Mouse (Mus musculus) G1E (cell line): Measurements from ENCODE around the gene Ing5. TPM values are rescaled to one million over a fixed set of nuclear protein-coding genes. Genes with fewer than 3 reads are reported as not detected.
"Not testable (repeated sequence)": the region's sequence is repeated elsewhere in the genome, so short reads cannot be mapped to it uniquely, and the experiment has no call there.

ENCODE experiments used
- ATAC-seq: 2 replicates; pipeline ENCODE4 v1.8.0; 2016; ENCODE audit warnings: mild to moderate bottlenecking; ENCODE audit not compliant: insufficient number of reproducible peaks, poor library complexity, low FRiP score, severe bottlenecking; ENCODE audit errors: extremely low read depth
- DNase-seq: peaks from one replicate; pipeline ENCODE4 v3.0.0; 2012; ENCODE audit warnings: low spot score
- H3K27me3 ChIP-seq: 2 replicates; pipeline ENCODE4 v1.6.1; 2012; ENCODE audit warnings: mild to moderate bottlenecking, low read length, inconsistent platforms; ENCODE audit not compliant: insufficient read depth
- H3K36me3 ChIP-seq: replicated peaks from 2 replicates; pipeline ENCODE3; 2012; ENCODE audit warnings: mild to moderate bottlenecking, inconsistent platforms
- H3K4me1 ChIP-seq: 2 replicates; pipeline ENCODE4 v1.6.1; 2012; ENCODE audit warnings: low read depth, low read length, inconsistent platforms, mixed read lengths; ENCODE audit not compliant: insufficient read depth
- H3K4me3 ChIP-seq: 2 replicates; pipeline ENCODE4 v1.5.1; 2012; ENCODE audit warnings: low read depth, mild to moderate bottlenecking, inconsistent platforms, low read length, moderate library complexity, mixed read lengths
- H3K9me3 ChIP-seq: replicated peaks from 2 replicates; pipeline ENCODE4 v1.6.1; 2012; ENCODE audit warnings: inconsistent platforms
- CTCF ChIP-seq: IDR thresholded peaks from 2 replicates; pipeline ENCODE4 v1.5.1; 2012; ENCODE audit warnings: low read depth, low read length, inconsistent platforms, mixed read lengths
- GATA1 ChIP-seq: IDR thresholded peaks from 2 replicates; pipeline ENCODE4 v1.6.1; 2012; ENCODE audit warnings: borderline replicate concordance, low read length, inconsistent platforms, mixed read lengths
- GATA2 ChIP-seq: IDR thresholded peaks from 2 replicates; pipeline ENCODE4 v1.6.1; 2012; ENCODE audit warnings: low read depth, low read length, inconsistent platforms, borderline replicate concordance
- POLR2AphosphoS5 ChIP-seq: IDR thresholded peaks from 2 replicates; pipeline ENCODE4 v1.6.1; 2012; ENCODE audit warnings: low read depth, low read length, inconsistent platforms; ENCODE audit not compliant: insufficient replicate concordance
- TAL1 ChIP-seq: conservative IDR thresholded peaks from 2 replicates; pipeline ENCODE4 v1.6.1; 2012; ENCODE audit warnings: low read depth, low read length, inconsistent platforms, mixed read lengths
- polyA plus RNA-seq: library from polyadenylated mRNA; stranded (reverse); fragments of >175 nt; gene quantifications from 2 replicates; pipeline ENCODE4 v1.2.3, GENCODE M21; 2012
- total RNA-seq, 2 experiments: library from RNA; stranded (forward) in 1 of 2; stranded (reverse) in 1 of 2; fragments of 200-1000 nt in 1 of 2; fragments of >200 nt in 1 of 2; fragmentation: Nextera tagmentation in 1 of 2; gene quantifications; 2 replicates each; pipeline ENCODE4 v1.2.3; 2014 to 2017

Ing5 gene
- total and polyA plus RNA-seq, 3 experiments: 3.4 to 43.3 (median 41.4) TPM

DNA sequence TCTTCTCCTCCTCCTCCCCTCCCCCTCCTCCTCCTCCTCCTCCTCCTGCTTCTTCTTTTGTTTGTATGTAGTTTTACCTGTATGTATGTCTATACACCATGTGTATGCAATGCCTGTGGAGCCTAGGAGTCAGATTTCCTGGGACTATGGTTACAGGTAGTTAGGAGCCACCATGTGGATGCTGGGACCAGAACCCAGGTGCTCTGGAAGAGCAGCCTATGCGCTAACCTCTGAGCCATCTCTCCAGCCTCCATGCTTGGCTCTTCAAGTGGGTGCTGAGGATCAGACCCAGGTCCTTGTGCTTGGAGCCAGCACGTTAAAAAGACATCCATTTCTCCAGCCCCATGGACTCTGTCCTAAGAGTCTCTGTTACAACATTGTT, 32.8 kb downstream of the Ing5 start:
- TF ChIP-seq CTCF: no peak
- no peak for TF ChIP-seq POLR2AphosphoS5
- no peak for TF ChIP-seq GATA1
- no peak for TF ChIP-seq TAL1
- no peak for TF ChIP-seq GATA2
- H3K4me1 ChIP-seq: peaks cover 10% of the 10 kb centered on the region
- no peak overlapping the region for H3K4me3 ChIP-seq
- no peaks in the 10 kb centered on the region for H3K27me3 ChIP-seq
- ATAC-seq: no peak
- DNase-seq: no peak
- H3K36me3 ChIP-seq: peaks cover 46% of the 10 kb centered on the region
- no peaks in the 10 kb centered on the region for H3K9me3 ChIP-seq

DNA sequence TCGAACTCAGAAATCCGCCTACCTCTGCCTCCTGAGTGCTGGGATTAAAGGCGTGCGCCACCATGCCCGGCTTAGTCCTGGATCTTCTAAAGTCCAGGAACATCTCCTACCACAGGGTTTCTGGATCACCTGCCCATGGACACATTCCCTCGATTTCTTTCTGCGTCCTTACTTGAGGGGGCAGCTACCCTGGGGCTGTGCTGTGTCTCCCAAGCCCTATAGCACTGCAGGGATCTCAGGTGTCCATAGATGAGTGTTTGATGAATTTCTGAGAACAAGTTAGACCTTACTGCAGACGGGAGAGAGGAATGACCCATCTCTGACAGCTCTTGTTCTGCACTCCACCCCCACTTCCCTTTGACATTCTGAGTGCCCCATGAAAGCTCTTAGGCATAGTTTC, 33.6 kb downstream of the Ing5 start:
- TF ChIP-seq GATA2 (no peak), CTCF (no peak), POLR2AphosphoS5 (no peak), TAL1 (no peak), GATA1 (no peak)
- H3K27me3 ChIP-seq: no peaks in the 10 kb centered on the region
- ATAC-seq (no peak), DNase-seq (peak; percentile 0)
- H3K4me1 ChIP-seq: peaks cover 10% of the 10 kb centered on the region
- H3K4me3 ChIP-seq: no peak overlapping the region
- H3K36me3 ChIP-seq: peaks cover 46% of the 10 kb centered on the region
- no peaks in the 10 kb centered on the region for H3K9me3 ChIP-seq

DNA sequence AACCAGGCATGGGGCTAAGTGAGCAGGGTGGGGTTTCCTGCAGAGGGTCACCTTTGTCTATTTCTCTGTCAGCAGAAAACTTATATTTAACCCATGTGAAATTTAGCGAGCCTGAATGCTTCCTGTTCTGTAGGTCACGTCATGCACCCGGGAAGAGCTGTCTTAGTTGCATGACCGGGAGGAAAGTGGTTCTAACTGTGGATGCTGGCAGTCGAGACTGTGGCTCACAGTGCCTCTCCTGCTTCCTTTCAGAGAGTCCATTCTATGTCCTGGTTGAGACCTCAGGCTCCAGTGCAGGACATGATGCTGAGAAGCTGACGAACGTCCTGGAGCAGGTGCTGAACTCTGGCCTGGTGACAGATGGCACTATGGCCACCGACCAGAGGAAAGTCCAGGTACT, 34.8 kb downstream of the Ing5 start:
- H3K36me3 ChIP-seq: peaks cover 41% of the 10 kb centered on the region
- DNase-seq, H3K27me3 ChIP-seq, H3K4me3 ChIP-seq, ATAC-seq, H3K9me3 ChIP-seq, H3K4me1 ChIP-seq: not testable (repeated sequence)

DNA sequence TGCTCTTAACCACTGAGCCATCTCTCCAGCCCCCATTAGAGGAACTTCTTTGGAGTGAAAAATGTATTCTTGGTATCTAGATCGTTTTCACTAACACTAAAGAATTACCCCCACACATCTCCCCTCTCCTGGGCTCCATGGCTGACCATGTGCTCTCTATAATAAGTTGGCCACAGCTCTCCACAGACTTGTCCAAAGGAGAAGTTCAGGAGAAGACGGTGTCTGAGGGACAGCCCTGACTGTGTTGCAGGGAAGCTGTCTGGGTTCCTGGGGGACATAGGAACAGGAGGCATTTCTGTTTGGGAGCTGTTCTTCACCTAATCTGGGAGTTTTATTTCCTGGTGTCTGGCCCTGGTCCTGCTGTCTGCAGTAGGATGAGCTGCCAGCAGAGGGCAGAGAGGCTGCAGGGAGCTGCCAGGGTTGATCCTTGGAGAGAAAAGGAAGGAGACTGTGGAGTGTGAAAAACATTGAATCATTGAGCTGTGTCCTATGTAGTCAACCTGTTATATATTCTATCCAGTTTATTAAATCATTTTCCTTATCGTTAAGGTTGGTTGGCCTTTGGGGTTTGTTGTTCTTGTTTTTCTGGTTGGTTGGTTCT, 42.1 kb downstream of the Ing5 start:
- H3K9me3 ChIP-seq, DNase-seq, H3K36me3 ChIP-seq, ATAC-seq, H3K4me3 ChIP-seq, H3K27me3 ChIP-seq, H3K4me1 ChIP-seq: not testable (repeated sequence)

DNA sequence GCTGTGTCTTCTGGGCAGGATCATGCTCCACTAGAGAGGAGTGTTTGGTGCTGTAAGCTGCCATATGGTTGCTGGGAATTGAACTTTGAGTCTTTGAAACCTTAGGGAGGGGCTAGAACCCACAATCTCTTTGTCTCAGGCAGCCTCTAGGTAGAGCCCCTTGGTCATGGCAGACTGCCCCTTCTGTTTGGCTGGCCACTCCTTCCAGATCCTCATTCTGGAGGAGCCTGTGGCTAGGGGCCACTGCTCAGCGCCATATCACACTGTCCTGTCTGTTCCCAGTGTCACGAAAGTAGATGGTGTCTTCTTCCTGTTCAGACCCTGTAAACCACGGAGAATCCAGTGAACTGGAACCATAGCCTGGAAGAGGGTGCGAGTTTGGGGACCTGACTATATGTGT, 52.0 kb downstream of the Ing5 start:
- ATAC-seq: peak; percentile 80
- DNase-seq, H3K27me3 ChIP-seq, H3K4me1 ChIP-seq, H3K36me3 ChIP-seq, H3K4me3 ChIP-seq, H3K9me3 ChIP-seq: not testable (repeated sequence)

DNA sequence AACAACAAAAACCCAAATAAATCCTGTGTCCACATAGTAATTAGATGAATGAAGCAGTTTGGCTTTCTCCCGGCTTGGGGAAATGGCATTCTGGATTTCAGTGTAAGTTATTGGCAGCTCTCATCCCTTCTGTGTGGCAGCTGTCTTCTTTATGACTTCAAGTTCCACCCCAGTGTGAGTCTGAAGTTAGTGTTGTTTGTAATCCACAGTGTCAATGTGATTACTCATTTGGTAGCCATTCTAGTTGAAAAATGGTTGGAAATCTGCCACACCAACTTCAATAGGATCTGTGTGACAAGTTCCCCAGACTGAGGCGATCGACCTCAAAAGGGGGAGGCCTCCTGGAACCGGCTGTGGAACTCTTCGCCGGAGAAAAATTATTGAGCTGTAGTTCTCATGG, 53.6 kb downstream of the Ing5 start:
- TF ChIP-seq GATA2 (no peak), GATA1 (no peak), POLR2AphosphoS5 (no peak)
- no peaks in the 10 kb centered on the region for H3K4me1 ChIP-seq
- no peaks in the 10 kb centered on the region for H3K36me3 ChIP-seq
- H3K9me3 ChIP-seq: no peaks in the 10 kb centered on the region
- DNase-seq (no peak), ATAC-seq (no peak)
- no peak overlapping the region for H3K4me3 ChIP-seq
- no peaks in the 10 kb centered on the region for H3K27me3 ChIP-seq

DNA sequence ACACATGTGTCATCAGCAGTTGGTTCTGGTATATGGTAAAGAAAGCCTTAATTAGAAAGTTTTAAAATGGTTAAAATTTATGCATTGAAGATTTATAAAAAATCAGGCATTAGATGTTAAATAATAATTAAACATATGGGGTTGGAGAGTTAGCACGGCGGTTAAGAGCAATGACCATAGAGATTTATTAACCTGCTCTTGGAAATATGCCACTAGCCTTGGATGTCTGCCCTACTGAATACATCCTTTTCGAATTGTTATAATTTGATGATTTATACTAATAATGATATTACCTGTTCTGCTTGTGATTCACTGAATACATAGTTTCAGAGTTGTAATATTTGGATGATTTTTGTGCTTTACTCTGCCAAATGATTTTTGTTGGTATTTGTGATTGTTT, 54.2 kb downstream of the Ing5 start:
- Histone ChIP-seq H3K4me3 (no peak overlapping the region), H3K36me3 (no peaks in the 10 kb centered on the region), H3K27me3 (no peaks in the 10 kb centered on the region), H3K4me1 (no peaks in the 10 kb centered on the region), H3K9me3 (no peaks in the 10 kb centered on the region)
- TF ChIP-seq CTCF: no peak
- no peak for TF ChIP-seq GATA2
- no peak for TF ChIP-seq TAL1
- no peak for TF ChIP-seq POLR2AphosphoS5
- no peak for TF ChIP-seq GATA1
- DNase-seq (no peak), ATAC-seq (no peak)

DNA sequence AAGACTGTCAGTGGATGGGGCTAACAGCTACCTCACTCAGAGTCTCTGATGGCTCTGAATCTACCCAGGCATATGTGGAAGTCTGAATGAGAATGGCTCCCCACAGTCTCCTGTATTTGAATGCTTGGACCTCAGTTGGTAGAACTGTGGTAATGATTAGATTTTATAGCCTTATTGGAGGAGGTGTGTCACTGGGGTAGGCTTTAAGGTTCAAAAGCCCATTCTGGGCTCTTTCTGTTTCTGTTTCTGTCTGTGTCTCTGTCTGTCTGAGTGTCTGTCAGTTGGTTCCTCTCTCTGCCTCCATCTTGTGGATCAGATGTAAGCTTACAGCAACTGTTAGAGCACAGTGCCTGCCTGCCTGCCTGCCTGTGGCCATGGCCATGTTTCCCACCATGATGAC, 55.9 kb downstream of the Ing5 start:
- H3K4me3 ChIP-seq: no peak overlapping the region
- DNase-seq: no peak
- H3K9me3 ChIP-seq: no peaks in the 10 kb centered on the region
- no peaks in the 10 kb centered on the region for H3K36me3 ChIP-seq
- ATAC-seq: no peak
- H3K4me1 ChIP-seq: no peaks in the 10 kb centered on the region
- TF ChIP-seq GATA2 (no peak), GATA1 (no peak), POLR2AphosphoS5 (no peak), TAL1 (no peak), CTCF (no peak)
- H3K27me3 ChIP-seq: no peaks in the 10 kb centered on the region

DNA sequence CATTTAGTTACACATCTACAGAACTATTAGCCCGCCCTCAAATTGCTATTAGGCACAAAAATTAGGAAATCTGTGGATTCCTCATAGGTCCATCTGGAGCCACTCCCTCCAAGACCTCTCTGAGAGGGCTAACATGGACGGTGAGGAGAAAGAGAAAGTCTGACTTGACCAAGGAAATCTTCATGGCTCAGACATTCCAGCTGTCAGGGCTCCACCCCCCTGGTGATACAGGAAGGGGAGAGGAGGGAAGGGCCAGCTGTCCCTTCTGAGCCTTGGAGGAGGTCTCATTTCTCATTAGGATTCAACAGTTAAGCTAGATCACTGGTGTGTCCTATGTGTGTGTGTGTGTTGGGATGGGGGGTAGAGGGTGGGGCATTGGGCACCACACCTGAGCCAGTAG, 57.3 kb downstream of the Ing5 start, which contains the start of gene Gal3st2:
Gal3st2 (plus strand) TSS at position 259 of the 400 bp plus-strand sequence.
- H3K9me3 ChIP-seq, DNase-seq, ATAC-seq: not testable (repeated sequence)

More for the DNA sequence above, 57.3 kb downstream of the Ing5 start, which contains the start of gene Gal3st2:
- not testable (repeated sequence) for H3K4me1 ChIP-seq, H3K4me3 ChIP-seq, H3K36me3 ChIP-seq, H3K27me3 ChIP-seq
